Mouse (Mus musculus): ENCODE measurements at regions not wholly inside any gene's neighbourhood (a gene's known extent, or its start where the extent isn't known, plus 50 kb on each side); places are given as distances from the start of the nearest gene placed in this dataset.

GRCm38 (mm10) chr7:145102216-145102615, 105.7 kb downstream of the 1810010D01Rik start:
- peak; percentile 79 for DNase-seq

DNA sequence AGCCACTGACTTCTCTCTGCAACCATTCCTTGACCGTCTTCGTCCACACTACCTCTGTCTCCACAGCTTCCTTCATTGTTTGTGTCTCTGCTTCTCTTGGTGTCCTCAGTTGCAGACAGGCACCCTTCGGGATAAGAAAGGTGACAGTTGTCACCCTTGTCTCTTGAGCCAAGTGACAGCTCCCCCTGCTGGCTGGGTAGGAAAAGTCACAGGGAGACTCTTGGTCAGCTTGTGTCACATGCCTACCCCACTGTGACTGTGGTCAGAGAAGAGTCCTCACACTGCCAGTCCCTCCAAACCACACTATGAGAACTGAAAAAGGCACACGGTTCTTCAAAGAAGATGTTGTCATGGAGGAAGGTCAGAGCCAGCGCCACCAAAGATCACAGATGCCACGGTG, 109.6 kb downstream of the 1810010D01Rik start:
- no peak for DNase-seq

- DNase-seq = no peak
Observed at GRCm38 (mm10) chr7:145094134-145094526, 113.8 kb downstream of the 1810010D01Rik start.

DNA sequence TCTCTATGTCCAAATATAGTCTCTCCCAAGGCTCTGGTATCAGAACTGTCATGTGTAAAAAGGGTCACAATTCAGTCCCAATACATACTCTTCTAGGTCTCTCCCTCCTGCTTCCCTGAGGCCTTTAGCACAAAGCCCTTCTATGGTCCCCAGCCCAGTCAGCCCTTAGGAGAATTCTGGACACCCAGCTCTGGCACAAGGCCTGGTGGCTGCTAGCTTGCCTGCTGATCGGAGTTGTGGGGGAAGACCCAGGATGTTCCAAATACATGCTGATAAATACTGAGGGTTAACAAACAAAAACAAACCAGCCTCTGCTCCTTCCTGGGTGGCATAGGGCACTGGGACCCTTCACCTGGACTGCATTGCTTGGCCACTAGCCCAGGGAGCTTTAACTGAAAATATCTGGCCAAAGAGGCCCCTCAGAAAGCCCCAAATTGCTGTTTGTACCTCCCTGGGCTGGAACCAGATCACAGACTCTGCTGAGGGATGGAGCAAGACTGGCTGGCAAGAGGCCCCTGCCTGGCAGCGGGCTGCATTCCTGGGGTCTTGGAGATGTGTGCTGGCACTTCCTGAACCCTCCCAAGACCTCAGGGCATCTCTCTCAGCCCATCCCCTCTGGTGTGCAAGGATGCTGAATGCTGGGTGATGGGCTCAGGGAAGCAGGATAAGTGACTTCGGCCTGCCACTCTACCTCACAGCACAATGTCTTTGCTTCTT, 114.3 kb downstream of the 1810010D01Rik start:
- no peak for DNase-seq

DNA sequence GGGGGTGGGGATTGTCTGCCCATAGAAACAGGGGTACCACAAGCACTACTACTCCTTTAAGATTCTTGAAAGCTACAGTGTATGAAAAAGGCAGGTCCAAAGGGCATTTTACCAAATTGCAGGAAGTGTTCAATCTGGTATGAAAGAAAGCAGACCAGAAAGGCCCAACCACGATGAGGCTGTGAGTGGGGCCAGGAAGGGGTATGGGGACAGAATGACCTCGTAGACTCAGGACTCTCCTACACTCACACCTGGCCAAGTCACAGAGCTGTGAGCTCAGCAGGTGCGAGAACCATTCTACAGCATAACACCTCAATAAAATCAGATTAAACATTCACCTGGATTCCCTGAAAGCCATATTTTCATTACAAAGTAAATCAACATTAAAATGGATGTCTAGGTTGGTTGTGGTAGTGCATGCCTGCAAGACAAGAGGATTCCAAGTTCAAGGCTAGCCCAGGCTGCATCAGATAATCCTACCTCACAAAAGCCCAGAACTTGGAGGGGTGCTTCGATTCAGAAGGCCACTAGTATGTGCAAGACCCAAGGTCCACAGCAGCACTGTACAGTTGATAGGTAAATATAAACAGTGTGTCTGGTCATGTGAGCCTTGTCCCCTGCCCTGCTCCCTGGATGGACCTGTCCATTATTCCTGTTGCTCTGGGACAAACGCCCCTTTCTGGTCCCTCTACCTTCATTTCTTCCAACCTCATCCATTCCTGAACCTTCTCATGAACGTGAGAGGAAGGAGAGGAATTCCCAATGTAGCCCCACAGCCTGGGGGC, 115.3 kb downstream of the 1810010D01Rik start:
- no peak for DNase-seq

GRCm38 (mm10) chr7:145090849-145091248, 117.1 kb downstream of the 1810010D01Rik start:
- no peak for DNase-seq

DNA sequence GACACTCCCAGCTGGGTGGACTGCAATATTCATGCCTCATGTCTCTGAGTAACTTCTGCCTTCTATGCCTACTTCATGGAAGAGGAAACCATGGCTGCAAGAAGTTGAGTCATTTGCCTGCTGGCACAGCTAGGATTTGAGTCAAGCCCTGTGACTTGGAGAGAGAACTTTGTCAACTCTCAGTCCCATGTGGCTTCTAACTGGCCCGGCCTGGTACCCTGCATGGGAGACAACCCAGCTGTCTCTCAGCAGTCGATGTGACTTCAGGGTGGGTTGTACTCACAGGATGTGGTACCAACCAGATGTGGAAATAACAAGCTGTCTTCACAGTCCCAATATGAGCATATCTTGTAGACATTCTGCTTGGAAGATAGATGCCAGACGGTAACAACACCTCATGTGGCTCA, 118.6 kb downstream of the 1810010D01Rik start:
- no peak for DNase-seq

- DNase-seq = no peak
Observed at GRCm38 (mm10) chr7:145088655-145089054, 119.3 kb downstream of the 1810010D01Rik start.

DNA sequence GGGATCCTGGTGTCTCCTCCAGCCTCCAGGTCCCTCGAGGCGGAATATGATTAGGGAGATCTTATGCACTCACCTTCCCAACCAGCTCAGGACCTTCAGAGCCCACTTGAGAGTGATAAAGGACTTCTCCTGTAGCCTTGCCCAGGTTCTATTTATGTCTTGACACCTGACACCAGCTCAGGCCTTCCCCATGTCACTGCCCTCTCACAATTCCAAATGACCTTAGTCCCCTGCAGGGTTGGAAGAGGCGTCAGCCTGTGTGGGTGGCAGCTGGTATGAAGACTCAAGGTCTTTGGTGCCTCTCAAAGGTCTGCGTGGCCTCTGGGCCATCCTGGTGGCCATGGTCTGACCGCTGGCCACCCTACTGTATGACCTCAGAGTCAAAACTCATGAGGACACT, 120.1 kb downstream of the 1810010D01Rik start:
- no peak for DNase-seq

GRCm38 (mm10) chr7:145082917-145083752, 124.8 kb downstream of the 1810010D01Rik start:
- DNase-seq = no peak

GRCm38 (mm10) chr7:145071996-145072790, 132.5 kb upstream of the Ccnd1 start:
- DNase-seq = no peak

DNA sequence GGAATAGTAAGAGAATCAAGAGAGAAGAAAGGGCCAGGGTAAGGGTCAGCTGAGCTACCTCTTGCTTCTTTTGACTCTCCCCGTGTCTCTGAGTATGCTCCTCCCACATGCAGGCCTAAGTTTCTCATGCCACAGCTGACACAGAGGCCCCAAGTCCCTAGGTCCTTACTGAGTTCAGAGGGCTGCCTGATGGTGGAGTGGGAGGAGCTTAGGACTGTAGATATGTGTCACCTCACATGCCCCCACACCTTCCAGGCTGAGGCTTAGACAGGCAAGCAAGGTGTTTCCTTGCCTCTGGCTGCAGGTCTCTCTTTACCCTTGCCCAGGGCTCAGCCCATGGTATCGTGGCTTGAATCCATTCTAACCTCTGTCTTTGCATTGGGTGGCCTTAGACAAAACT, 131.8 kb upstream of the Ccnd1 start:
- no peak for DNase-seq

GRCm38 (mm10) chr7:145067366-145067765, 127.6 kb upstream of the Ccnd1 start:
- DNase-seq = no peak

- no peak for DNase-seq
Observed at GRCm38 (mm10) chr7:145056320-145056719, 116.6 kb upstream of the Ccnd1 start.

- DNase-seq = no peak
Observed at GRCm38 (mm10) chr7:145051616-145052015, 111.9 kb upstream of the Ccnd1 start.

DNA sequence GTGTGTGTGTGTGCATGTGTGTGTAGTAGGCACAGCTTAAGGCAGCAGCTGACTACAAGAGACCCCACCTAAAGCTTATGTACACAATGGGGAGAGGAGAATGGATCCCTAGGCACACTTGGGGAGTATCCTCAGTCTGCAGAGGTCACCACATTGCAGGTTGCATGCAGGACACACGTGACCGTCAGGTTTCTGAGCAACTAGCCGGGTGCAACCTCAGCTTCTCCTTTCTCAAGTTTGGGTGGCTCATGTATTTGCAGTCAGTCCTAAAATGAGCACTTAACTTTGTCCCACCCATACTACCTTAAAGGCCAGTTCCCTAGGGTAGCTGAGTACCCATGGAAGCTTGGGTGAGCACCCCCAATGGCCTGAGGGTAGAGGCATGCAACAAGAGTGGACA, 111.0 kb upstream of the Ccnd1 start:
- peak; percentile 35 for DNase-seq

DNA sequence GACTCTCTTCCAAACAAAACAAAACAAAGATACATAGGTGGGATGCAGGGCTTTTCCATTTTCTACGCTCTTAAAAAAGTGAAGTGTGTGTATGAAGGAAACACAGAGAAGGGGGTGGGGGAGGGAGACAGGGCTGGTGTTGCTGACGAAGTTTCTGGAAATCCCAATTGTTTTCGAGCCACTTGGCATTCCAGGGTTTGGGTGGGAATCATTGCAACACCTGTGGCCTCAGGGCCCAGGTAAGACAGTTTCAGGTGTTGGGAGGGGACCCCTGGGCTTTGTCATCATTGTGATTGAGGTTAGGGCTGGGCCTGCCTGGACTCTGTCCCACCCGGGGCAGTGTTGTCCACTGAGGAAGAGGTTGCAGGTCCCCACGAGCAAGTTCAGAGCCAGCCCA, 108.8 kb upstream of the Ccnd1 start:
- DNase-seq = no peak

- peak; percentile 24 for DNase-seq
Observed at GRCm38 (mm10) chr7:145047771-145048480, 108.2 kb upstream of the Ccnd1 start.

- DNase-seq = no peak
Observed at GRCm38 (mm10) chr7:145045230-145045629, 105.5 kb upstream of the Ccnd1 start.

DNA sequence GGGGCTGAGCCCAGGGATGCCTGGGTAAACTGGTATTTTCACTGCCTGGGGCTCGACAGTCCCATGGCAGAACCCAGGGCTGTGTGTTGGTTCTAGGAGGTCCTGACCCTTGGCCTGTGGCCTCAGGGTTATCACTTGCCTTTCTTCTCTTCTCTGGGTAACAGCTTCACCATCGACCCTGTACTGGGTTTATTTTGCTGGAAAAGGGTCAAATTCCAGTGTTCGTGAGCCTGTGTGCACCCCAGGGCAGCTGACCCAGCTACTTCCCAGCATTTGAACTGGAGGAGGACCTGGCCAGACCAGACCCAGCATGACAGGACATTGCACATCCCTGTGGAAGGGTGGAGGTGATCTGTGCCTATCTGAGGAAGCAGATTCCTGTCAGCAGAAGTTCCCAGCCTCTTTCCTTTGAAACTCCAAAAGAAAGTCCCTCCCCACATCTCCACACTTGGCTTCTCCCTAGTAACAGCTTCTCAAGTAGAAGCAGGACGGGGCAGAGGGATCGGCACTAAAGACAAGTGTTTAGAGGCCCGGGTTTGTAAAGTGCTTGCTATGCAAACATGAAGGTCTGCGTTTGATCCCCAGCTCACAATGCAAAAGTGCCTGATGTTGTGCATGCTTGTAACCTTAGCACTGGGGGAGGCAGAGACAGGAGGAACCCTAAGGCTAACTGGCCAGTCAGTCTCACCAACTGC, 103.9 kb upstream of the Ccnd1 start:
- no peak for DNase-seq

DNA sequence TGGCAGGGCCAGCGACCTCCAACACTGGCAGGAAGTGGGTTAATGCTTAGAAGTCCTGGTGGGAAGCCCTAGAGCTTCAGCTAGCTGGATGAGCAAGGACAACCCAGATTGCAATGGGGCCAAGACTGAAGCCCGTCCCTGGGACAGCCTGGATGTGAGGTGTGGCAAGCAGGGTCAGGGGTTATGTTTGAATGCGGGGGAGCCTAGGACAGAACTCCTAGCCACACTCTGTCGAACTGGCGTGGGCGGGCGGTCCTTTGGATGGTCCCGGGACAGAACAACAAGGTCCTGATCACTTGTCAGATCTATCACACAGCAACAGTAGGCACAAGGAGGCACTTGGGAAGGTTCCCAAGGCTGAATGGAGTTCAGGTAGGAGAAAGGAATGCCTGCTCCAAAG, 101.1 kb upstream of the Ccnd1 start:
- DNase-seq = no peak

Measured in layer of hippocampus, adult 9-11 months (tissue).